Mouse (Mus musculus) layer of hippocampus, adult 18-20 months (tissue): ENCODE data around the gene B3gnt6. TPM values are rescaled to one million over a fixed set of nuclear protein-coding genes. Genes with fewer than 3 reads are reported as not detected.

Experiments
- DNase-seq, 2 experiments: peaks; one replicate each; pipeline ENCODE4 v3.0.0; 2022; ENCODE audit warnings: low spot score in 2 of 2
- total RNA-seq, 2 experiments: library from RNA; stranded (reverse); gene quantifications; 2 replicates each; pipeline ENCODE4 v1.2.3; 2021

B3gnt6 gene
- total RNA-seq, 2 experiments from 2014 or later, result 0.13 to 0.25 TPM

DNA sequence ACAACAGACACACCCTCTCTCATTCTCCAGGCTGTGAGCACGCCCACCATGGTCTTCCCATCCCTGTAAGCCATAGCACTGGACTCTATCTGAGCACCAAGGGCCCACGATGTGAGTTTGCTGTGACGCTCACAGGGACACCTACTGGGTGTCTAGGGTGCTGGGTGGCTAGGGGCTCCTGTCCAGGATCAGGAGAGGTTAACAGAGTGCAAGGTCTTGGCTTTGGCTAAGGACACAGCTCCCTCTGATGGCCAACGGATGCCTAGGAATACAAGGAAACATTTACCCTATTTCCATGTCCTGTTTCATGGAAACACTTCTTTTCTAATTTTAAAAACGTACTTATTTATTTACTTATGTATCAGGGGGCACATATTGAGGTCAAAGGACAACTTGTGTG, 48.8 kb downstream of the B3gnt6 start:
- no peak for DNase-seq

DNA sequence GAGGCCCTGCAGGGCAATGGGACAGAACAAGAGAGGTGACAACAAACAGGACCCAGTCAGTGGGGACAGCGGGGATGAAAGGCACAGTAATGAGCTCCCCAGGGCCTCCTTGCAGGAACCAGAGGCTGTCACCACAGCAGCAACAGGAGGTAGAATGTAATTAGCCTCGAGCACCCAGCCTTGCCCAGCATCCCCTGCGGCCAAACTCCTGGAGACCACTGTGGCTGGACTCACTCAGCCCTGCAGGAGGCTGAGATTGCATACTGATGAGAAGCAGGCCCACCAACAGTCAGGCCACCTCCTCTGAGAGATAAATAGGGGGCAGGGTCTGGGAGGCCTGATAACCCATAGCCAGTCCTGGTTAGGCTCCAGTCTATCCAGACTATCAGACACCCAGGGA, 49.5 kb downstream of the B3gnt6 start:
- no peak for DNase-seq

GRCm38 (mm10) chr7:98148721-98149407, 50.4 kb downstream of the B3gnt6 start:
- no peak for DNase-seq

- DNase-seq, result no peak
Observed at GRCm38 (mm10) chr7:98147766-98148165, 51.5 kb downstream of the B3gnt6 start.

DNA sequence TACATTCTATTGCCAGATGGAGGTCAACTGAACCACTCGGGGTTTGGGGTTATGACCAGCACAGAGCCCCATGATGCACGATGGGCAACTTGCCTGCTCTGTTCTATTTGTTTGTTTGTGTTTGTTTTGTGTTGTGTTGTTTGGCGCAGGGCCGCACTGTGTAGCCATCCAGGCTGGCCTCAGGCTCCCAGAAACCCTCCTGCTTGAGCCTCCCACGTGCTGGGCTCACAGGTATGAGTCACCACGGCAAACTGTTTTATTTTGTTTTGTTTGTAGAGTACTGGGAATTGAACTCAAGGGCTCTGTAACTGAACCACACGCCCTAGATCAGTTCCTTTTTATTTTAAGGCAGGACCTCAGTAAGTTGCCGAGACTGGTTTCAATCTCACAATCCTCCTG, 52.8 kb downstream of the B3gnt6 start:
- peak in 1 of 2 experiments; percentile 40 for DNase-seq

DNA sequence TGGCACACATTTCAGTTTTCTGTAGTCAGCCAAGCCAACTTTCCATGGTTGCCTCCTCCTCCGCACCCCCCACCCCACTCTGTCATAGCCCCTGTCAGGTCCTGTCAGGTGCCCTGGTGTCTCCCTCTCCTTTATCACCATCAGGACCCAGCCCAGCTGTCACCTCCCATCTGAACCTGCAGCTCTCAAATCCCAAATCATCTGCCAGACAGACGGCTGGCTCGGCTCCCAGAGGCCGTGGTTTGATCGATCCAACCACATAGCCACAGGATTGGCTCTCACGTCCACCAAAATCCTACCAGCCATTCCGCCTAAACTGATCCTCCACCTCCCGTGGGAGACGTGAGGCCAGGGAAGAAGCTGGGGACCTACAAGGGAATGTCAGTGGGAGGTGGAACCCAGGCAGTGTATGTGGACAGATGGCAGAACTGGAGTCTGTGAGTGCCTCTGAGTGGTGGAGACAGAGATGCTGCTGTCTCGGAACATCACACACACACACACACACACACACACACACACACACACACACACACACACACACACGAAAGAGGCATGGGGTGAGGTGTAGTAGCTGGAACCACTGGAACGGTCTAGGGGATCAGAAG, 53.3 kb downstream of the B3gnt6 start:
- peak in 1 of 2 experiments; percentile 45 for DNase-seq

GRCm38 (mm10) chr7:98145402-98145801, 53.9 kb downstream of the B3gnt6 start, which contains the start of gene Omp:
TSS of gene Omp (minus strand) at chr7:98145502.
- DNase-seq, result no peak

DNA sequence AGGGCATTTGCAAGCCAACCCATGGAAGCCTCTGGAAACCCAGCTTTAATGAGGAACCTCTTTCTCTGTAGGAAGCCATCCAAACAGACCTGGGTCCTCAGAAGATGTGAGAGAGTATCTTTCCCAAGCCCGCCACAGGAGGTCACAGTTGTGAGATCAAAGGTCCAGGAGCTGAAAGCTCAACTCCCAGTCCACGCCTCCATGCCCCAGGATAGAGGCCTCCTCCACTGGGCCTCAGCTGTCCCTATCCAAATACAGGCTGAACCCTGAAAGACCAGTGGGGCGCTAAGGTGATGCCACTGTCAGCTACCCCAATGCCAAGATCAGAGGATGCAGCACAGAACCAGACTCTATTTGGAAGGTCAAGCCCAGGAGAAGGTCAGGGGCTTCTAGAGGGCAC, 56.6 kb downstream of the B3gnt6 start:
- no peak for DNase-seq

Other genes starting within 250 kb of the B3gnt6 start
- gene Myo7a, start 80.0 kb downstream of the B3gnt6 start, total RNA-seq, result 10 to 100 TPM; 10.0 to 14.5 TPM
- gene Omp, start 54.0 kb downstream of the B3gnt6 start, total RNA-seq, result 1 to 10 TPM; 1.1 to 1.2 TPM
- 10 to 100 TPM; 43.4 to 47.4 TPM for gene Capn5, start 21.2 kb downstream of the B3gnt6 start, total RNA-seq
- 10 to 100 TPM; 18.1 to 24.9 TPM for gene Acer3, start 121.7 kb upstream of the B3gnt6 start, total RNA-seq
- 1 to 10 TPM; 1.1 to 1.6 TPM for gene Tsku, start 161.8 kb upstream of the B3gnt6 start, total RNA-seq
- not detected for gene Gucy2d, start 240.9 kb upstream of the B3gnt6 start, total RNA-seq